Mouse (Mus musculus): ENCODE results near the gene Rufy3.

Gene Rufy3

GRCm38 (mm10) chr5:88629125-88629524, 64.3 kb downstream of the Rufy3 start:
- DNase-seq (ENCODE audit: low spot score in 2 of 2): no peak

DNA sequence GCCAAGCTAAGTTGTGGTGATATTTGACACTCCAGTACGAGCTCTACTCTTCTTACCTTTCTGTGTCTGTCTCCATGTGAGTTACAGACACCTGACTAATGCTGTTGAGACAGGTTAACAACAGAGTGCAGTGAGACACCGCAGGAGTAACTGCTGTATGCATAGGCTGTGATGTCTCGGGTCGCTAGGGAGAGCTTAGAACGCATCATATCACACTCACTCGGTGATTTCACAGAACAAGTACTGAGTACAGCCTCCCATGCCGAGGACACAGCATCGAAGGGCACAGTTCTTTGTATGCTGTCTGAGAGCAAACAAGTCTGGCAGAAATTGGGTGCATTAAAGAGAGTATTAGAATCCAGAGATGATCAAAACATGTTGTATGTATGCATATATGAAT, 65.1 kb downstream of the Rufy3 start:
- no peak for DNase-seq (ENCODE audit: low spot score in 2 of 2)

DNA sequence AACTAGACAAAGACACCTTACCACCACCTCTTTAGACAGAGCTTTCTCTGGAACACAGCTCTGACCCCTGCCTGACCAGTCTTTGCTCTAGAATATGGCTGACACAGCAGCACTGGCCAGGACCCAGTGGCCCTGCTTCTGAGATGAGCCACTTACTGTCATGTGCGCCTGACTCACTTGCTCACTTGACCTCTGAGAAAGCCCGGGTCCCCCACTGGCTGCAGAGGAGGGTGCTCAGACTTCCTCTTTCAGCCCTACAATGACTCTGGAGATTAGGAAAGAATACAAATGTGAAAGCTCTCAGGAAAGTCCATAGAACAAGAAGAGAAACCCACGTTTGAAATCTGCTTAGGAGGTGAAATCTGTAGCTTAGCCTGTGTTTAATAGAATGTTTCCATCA, 66.0 kb downstream of the Rufy3 start:
- DNase-seq (ENCODE audit: low spot score in 2 of 2): peak; percentile 6 to 37

DNA sequence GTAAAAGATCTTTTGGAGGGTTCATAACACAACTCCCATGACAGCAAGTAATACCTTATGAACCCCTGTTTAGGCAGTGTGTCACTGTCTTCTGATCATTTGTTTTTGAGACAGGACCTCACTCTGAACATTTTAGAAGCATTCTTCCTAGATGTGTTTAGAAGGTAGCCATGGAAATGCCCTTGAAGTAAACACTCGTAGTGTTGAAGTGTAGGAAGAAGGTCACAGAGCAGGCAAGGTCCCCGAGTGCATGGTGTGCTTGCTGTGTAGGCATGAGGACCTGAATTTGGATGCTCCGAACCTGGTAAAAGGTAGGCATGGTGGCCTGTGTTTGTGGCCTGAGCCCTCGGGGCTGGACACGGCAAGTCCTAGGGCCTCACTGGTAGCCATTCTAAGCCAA, 66.7 kb downstream of the Rufy3 start:
- no peak for DNase-seq (ENCODE audit: low spot score in 2 of 2)

DNA sequence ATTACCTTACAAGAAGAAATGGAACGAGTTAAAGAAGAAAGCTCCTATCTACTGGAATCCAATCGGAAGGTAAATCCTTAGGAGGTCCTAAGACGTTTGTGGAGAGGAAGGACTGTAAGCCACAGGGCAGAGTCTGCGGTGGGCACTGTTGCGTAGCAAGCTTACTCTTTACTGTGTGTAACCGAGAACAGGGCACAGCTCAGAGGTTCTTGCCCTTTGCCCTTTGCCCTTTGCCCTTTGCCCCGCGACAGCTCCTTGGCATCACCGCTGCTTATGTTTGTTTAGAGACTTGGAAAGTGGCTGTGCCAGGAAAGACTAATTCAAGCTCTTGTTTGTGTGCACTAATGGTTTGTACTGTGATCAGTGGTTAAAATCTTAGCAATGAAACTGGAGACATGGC, 67.6 kb downstream of the Rufy3 start:
- DNase-seq (ENCODE audit: low spot score in 2 of 2): no peak

DNA sequence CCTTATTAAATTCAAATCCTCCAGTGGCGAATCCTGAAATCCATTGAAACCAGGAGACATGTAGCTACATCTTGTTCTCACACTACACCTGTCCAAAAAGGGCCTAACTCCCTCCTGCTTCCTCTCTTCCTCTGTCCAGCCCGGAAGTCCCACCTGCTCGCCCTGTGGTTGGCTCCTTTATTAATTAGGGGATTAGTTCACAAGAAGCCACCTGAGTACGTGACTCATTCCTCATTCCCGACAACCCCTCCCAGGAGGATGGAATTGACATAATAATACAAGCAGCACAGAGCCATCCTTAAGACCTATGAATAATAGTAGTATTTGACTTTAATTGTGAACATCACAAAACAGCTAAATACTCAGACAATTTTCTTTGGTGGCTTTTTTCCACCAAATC, 69.2 kb downstream of the Rufy3 start:
- no peak for DNase-seq (ENCODE audit: low spot score in 2 of 2)

DNA sequence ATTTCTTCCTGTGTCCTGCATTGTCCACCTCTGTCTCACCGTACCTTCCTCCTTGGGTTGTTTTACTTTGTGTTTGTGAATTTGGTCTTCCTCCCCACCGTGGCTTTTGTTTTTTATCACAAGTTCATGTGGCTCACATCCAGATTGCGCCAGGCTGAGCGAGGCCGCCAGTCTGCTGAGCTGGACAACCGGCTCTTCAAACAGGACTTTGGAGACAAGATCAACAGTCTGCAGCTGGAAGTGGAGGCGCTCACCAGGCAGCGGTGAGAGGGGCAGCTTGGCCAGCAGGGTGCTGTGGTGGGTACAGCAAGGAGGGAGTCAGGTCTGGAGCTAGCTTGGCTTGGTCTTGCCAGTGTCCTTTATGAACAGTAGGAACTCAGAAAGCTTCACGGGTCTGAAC, 77.9 kb downstream of the Rufy3 start:
- DNase-seq (ENCODE audit: low spot score in 2 of 2): no peak

DNA sequence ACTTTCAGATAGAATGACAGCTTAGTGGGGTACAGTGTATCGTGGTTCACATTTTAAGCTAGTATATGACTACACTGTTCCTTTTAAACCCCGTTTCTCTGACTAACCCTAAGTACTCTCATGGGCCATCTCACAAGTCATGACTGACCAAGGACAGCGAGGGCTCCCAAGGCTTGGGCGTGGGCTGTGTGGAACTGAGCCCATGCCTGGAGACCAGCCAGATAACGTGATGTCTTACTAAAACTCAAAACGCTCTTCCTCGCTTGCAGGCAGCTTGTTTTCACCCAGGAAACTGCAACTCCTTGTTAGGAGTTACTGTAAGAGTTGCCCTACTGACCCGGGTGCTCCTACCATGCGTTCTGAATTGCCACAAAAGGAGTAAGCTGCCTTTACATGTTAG, 78.7 kb downstream of the Rufy3 start:
- peak; percentile 18 to 59 for DNase-seq (ENCODE audit: low spot score in 2 of 2)

DNA sequence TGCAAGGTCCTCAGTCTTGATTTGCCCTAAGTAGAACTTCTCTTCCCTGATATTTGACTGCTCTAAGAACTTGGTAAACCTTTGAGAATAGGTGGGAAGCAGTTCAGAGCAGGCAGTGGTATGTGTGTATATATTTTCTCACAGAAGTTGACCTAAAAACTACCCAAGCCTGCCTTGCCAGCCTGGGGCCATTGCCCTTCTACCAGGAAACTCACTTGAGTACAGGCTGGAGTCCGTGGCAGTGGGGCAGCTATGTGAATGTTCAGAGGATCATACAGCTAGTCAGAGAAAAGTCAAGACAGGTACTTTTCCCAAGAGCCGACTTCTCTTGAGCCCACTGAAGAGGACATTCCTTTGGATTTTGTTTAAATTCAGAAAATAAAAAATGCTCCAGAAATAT, 80.1 kb downstream of the Rufy3 start:
- DNase-seq (ENCODE audit: low spot score in 2 of 2): no peak

DNA sequence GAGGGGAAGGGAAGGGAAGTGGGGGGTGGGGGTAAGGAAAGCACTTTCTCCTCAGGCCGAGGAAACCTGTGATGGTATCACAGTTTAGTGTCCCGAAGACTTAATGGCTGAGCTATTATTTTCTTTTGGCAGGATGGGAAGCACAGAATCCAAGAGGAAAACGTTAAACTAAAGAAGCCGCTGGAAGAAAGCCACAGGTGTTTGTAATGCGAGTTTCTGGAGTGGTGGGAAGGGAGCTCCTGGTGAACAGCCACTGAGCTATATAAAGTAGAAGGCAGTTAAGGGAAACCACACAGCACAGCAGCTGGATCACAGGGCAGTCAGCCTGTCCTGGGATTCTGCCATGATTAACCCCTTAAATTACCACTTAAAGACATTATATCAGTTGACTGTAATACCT, 80.6 kb downstream of the Rufy3 start:
- DNase-seq (ENCODE audit: low spot score in 2 of 2): no peak

GRCm38 (mm10) chr5:88649250-88650173, 84.7 kb downstream of the Rufy3 start:
- no peak for DNase-seq (ENCODE audit: low spot score in 2 of 2)

DNA sequence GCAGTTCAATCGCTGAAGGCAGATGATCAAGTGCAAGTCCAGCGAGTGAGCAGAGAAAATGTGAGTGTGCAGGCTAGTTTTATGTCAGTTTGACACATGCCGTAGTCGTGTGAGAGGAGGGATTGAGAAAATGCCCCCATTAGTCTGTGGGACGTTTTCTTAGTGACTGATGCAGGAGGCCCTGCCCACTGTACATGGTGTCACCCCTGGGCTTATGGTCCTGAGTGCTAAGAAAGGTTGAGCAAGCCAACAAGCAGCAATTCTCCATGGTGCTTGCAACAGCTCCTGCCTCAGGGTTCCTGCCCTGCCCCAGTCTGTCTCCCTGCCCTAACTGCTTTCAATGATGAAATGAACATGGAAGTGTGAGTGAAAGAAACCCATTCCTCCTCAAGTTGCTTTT, 87.7 kb downstream of the Rufy3 start:
- DNase-seq (ENCODE audit: low spot score in 2 of 2): no peak

DNA sequence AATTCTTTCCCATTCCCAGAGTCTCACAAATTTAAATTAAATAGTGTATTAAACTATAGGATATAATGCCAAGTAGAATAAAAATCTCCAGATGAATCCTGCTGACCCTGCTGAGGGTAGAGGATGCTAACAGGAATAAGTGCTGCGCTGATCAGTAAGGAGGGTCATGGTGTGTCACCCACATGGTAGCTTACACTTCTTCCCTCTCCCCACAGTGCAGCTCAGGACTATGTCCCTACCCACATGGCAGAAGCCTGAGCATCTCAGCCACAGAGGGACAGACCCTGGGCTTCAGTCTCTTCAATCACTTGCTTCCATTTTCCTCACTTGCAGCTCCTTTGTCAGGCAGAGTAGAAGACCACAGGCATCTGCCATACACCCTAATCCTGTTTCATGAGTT, 93.0 kb downstream of the Rufy3 start:
- no peak for DNase-seq (ENCODE audit: low spot score in 2 of 2)

DNA sequence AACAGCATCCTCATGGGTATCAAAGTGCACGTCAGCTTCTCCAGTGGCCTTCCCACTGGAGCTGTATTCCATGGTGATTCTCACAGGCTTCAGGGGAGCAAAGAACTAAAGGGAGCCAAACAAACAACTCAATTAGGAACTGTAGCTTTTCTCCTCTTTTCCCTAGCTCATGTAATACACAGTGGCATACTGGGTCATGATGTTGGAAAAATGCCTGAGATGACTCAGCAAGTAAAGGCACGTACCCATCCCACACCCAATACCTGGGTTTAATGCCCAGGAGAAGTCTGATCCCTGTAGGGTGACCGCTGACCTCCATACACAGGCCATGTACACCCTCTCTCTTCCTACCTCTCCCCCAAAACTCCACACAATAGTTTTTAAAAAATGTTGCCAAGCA, 98.3 kb downstream of the Rufy3 start:
- no peak for DNase-seq (ENCODE audit: low spot score in 2 of 2)

DNA sequence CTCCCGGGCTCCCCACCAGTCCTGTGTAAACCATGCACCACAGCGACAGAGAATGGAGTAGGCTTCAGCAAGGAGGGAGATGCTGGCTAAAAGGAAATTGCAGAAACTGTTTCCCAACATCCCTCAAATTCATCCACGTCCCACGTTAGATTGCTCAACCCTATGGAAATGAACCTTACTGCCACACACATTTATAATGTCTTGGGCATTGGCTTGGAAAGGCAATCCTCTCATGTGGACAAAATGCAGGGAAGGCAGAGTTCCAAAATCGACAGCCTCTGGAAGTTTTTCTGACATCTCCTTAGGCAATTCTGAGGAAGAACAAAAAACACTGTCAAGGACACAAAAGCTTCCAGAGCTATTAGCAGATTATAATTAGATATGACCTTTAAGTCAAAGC, 99.0 kb downstream of the Rufy3 start:
- DNase-seq (ENCODE audit: low spot score in 2 of 2): no peak

- DNase-seq (ENCODE audit: low spot score in 2 of 2): peak in 1 of 2 experiments; percentile 5
These were observed 110.0 kb downstream of the Rufy3 start for GRCm38 (mm10) chr5:88674703-88675442.

DNA sequence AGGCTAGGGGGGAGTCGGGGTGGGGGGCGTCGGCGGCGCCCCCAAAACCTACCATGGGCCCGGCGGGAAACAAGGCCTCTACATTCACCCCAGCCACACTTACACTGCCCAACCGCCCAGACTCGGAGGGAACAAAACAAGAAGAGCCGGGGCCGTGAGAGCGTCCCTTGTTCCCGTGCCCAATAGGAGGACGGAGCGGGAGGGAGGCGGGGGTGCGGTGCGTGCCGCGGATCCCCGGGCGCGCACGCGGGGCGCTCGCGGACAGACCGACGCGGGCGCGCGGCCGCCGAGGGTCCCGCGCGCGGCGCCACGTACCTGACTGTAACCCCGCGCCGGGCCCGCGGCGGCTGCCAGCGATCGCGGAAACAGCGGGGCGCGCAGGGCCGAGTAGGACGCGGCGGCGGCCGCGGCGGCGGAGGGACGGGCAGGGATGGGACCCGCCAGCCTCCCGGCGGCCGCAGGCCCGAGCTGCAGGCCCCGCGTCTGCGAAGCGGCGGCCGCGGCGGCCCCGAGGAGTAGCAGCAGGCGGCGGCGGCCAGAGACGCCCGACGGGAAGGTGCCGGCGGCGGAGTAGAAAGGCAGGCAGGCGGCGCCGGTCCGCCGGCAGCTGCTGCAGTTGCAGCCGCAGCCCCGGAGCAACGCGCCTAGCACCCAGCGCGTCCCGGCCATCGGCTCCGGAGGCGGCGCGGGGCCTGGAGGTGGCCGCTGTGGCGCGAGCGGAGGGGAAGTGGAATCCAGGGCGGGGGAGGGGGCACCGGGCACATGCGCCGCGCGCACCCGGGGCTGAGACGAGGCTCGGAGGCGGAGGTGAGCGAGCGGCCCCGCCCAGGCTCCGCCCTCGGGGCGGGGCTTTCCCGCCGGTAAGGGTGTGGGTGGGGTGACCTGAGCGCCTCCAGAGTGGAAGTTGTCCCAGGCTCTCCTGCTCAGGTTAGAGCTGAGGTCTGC, 110.9 kb downstream of the Rufy3 start, which contains the start of gene Grsf1:
Gene Grsf1 (minus strand): TSS at position 729 of the 945 bp plus-strand sequence.
- peak; percentile 86 to 92 for DNase-seq (ENCODE audit: low spot score in 2 of 2)

- DNase-seq (ENCODE audit: low spot score in 2 of 2): no peak
These were observed 114.1 kb downstream of the Rufy3 start for GRCm38 (mm10) chr5:88678929-88679328.

DNA sequence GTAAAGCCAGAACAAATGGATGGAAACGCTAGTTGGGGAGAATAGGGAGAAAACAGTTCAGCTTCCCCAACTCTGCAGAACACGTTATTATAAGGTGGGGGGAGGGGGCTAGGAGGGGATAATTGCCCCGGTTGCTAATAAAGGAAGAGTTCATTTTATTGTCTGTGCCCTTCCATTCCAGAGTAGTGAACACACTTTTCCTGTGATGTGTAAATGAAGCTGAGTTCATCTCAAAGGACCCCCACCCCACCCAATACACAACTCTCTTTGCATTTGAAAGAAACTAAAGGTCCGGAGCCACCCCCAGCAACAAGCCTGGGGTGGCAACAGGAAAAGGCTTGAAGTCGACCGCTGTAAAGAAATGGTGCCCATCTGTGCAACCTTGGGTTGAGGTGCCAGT, 114.5 kb downstream of the Rufy3 start:
- no peak for DNase-seq (ENCODE audit: low spot score in 2 of 2)

DNA sequence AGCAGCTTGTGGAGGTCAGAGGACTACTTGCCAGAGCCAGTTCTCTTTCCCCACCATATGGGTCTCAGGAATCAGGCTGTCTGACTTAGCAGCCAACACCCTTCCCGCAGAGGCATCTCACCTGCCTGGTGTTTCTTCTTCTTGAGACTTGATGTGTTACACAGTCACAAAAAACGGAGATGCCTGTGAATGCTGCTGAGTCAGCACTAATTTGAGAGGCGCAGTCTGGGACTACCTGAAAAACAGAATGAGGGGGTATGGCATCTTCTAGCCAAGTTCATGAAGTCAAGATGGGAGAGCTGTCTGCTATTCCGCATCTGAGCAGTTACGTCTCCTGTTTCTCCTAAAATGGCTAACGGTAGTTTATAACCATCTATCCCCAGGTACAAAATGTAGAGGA, 115.7 kb downstream of the Rufy3 start:
- no peak for DNase-seq (ENCODE audit: low spot score in 2 of 2)

DNA sequence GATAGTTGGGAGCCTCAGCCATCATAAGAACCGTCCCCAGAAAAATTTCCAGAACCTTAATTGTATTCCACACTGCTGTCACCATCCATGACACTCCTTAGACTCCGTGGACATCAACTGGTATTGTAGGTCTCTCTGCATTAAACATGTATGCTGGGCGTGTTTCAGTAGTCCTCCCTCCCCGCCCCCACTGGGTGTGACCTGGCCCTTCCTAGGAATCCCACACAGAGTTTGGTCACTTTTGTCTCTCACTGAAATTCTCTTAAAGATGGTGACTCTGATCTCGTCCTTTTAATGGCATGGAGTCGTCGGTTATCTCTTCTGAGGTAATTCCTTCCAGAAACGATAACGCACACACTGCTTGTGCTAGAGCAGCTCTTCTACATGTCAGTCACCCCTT, 118.9 kb downstream of the Rufy3 start:
- DNase-seq (ENCODE audit: low spot score in 2 of 2): no peak

GRCm38 (mm10) chr5:88684226-88684625, 119.4 kb downstream of the Rufy3 start:
- no peak for DNase-seq (ENCODE audit: low spot score in 2 of 2)

Data from urinary bladder, postnatal 36 days (tissue).